Mouse (Mus musculus): ENCODE measurements around the gene Cfl2. TPM values are rescaled to one million over a fixed set of nuclear protein-coding genes. Genes with fewer than 3 reads are reported as not detected.
"Not testable (repeated sequence)": the region's sequence is repeated elsewhere in the genome, so short reads cannot be mapped to it uniquely, and the experiment has no call there.

Cfl2 gene
- polyA plus RNA-seq, 1 experiment from 2014 or later = 133 TPM

DNA sequence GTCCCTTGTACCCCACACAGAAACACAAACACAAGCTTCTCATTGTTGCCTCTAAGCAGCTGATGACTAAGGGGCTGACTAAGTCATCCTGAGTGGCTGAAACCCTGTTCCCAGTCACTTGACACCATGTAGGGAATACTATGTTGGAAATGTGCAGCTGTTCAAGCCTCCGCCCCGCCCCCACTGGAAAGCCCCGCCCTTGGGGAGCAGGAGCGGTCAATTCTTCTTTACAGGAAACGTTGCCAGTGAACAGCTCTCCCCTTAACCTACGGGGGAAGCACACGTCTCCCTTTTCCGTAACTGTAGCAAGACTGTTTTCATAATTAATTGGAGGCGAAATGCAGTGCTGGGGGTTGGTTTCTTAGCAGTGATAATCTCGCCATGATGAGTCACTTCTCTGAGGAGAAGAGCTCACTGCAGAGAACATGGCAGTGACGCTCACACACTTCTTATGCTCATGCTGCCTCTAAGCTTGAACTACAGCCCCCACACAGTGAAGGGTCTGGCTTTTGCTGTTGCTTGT is 27.7 kb downstream of the Cfl2 start:
- WGBS = 6% methylated on average over 11 of the region's 11 CpGs

GRCm38 (mm10) chr12:54833856-54834399 is 28.7 kb downstream of the Cfl2 start:
- Histone ChIP-seq H3K4me2 (replicated peaks; ENCODE audit: low read depth) (no peak overlapping the region), H3K4me1 (replicated peaks; ENCODE audit: control insufficient read depth, insufficient read depth, low read length) (0 out of 2 replicates have a peak, but pooled peaks cover 6% of the 10 kb centered on the region), H3K27ac (ENCODE audit: low read depth, low read length) (no peak overlapping the region), H3K36me3 (ENCODE audit: control insufficient read depth, insufficient read depth) (no peaks in the 10 kb centered on the region), H3K27me3 (replicated peaks; ENCODE audit: control insufficient read depth, insufficient read depth, low read length) (no peaks in the 10 kb centered on the region), H3K4me3 (ENCODE audit: low read depth, low read length) (no peak overlapping the region), H3K9me3 (ENCODE audit: control insufficient read depth) (no peaks in the 10 kb centered on the region), H3K9ac (ENCODE audit: low read depth, low read length) (no peak overlapping the region)
- no peak for TF ChIP-seq CTCF (IDR thresholded peaks at IDR 0.05; ENCODE audit: low read depth)
- 68% methylated on average over 9 of the region's 9 CpGs for WGBS
- ATAC-seq = no peak

More for the DNA sequence above, 27.7 kb downstream of the Cfl2 start:
- Histone ChIP-seq H3K9me3 (ENCODE audit: control insufficient read depth) (no peaks in the 10 kb centered on the region), H3K9ac (ENCODE audit: low read depth, low read length) (no peak overlapping the region), H3K36me3 (ENCODE audit: control insufficient read depth, insufficient read depth) (no peaks in the 10 kb centered on the region), H3K4me3 (ENCODE audit: low read depth, low read length) (peak overlapping the region; percentile 24), H3K27ac (ENCODE audit: low read depth, low read length) (no peak overlapping the region), H3K27me3 (replicated peaks; ENCODE audit: control insufficient read depth, insufficient read depth, low read length) (no peaks in the 10 kb centered on the region), H3K4me1 (replicated peaks; ENCODE audit: control insufficient read depth, insufficient read depth, low read length) (0 out of 2 replicates have a peak, but pooled peaks cover 6% of the 10 kb centered on the region), H3K4me2 (replicated peaks; ENCODE audit: low read depth) (peak overlapping the region; percentile 56)
- peak; percentile 71 for ATAC-seq
- no peak for TF ChIP-seq CTCF (IDR thresholded peaks at IDR 0.05; ENCODE audit: low read depth)

- 77% methylated on average over 1 of the region's 1 CpGs for WGBS
Measured at GRCm38 (mm10) chr12:54831927-54832326, 30.8 kb downstream of the Cfl2 start.

DNA sequence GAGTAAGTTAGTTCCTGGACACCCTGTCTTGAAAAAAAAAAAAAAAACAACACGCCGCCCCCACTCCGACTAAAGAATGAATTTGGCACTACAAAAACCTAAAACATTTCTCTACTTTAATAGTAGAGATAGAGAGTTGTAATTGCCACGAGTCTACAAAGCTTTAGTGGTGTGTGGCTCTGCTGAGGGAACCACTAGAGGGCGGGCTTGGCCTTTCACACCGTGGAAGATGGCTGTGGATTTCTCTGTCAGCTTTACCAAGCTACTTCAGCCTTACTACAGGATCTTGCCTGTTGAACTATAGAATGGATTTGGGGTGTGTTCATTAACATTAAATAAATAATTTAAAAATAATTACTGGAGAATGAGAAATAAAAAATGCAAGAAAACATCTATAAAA is 32.1 kb downstream of the Cfl2 start:
- Histone ChIP-seq H3K36me3 (ENCODE audit: control insufficient read depth, insufficient read depth) (no peaks in the 10 kb centered on the region), H3K9me3 (ENCODE audit: control insufficient read depth) (no peaks in the 10 kb centered on the region), H3K27ac (ENCODE audit: low read depth, low read length) (no peak overlapping the region), H3K27me3 (replicated peaks; ENCODE audit: control insufficient read depth, insufficient read depth, low read length) (no peaks in the 10 kb centered on the region), H3K4me2 (replicated peaks; ENCODE audit: low read depth) (no peak overlapping the region), H3K4me1 (replicated peaks; ENCODE audit: control insufficient read depth, insufficient read depth, low read length) (0 out of 2 replicates have a peak, but pooled peaks cover 5% of the 10 kb centered on the region), H3K9ac (ENCODE audit: low read depth, low read length) (no peak overlapping the region), H3K4me3 (ENCODE audit: low read depth, low read length) (no peak overlapping the region)
- TF ChIP-seq CTCF (IDR thresholded peaks at IDR 0.05; ENCODE audit: low read depth) = peak; percentile 95
- 14% methylated on average over 6 of the region's 6 CpGs for WGBS
- no peak for ATAC-seq

More at GRCm38 (mm10) chr12:54831927-54832326, 30.8 kb downstream of the Cfl2 start:
- ATAC-seq; H3K4me1 ChIP-seq (replicated peaks; ENCODE audit: control insufficient read depth, insufficient read depth, low read length); H3K4me3 ChIP-seq (ENCODE audit: low read depth, low read length); H3K36me3 ChIP-seq (ENCODE audit: control insufficient read depth, insufficient read depth); H3K4me2 ChIP-seq (replicated peaks; ENCODE audit: low read depth); H3K27ac ChIP-seq (ENCODE audit: low read depth, low read length); H3K9me3 ChIP-seq (ENCODE audit: control insufficient read depth); H3K27me3 ChIP-seq (replicated peaks; ENCODE audit: control insufficient read depth, insufficient read depth, low read length); H3K9ac ChIP-seq (ENCODE audit: low read depth, low read length): not testable (repeated sequence)

GRCm38 (mm10) chr12:54829876-54830275 is 32.8 kb downstream of the Cfl2 start:
- no peak overlapping the region for H3K4me2 ChIP-seq (replicated peaks; ENCODE audit: low read depth)
- no peak for TF ChIP-seq CTCF (IDR thresholded peaks at IDR 0.05; ENCODE audit: low read depth)
- H3K4me3 ChIP-seq (ENCODE audit: low read depth, low read length) = no peak overlapping the region
- ATAC-seq = no peak
- H3K36me3 ChIP-seq (ENCODE audit: control insufficient read depth, insufficient read depth) = no peaks in the 10 kb centered on the region
- no peak overlapping the region for H3K27ac ChIP-seq (ENCODE audit: low read depth, low read length)
- H3K9me3 ChIP-seq (ENCODE audit: control insufficient read depth) = no peaks in the 10 kb centered on the region
- H3K4me1 ChIP-seq (replicated peaks; ENCODE audit: control insufficient read depth, insufficient read depth, low read length) = no peaks in the 10 kb centered on the region
- no peaks in the 10 kb centered on the region for H3K27me3 ChIP-seq (replicated peaks; ENCODE audit: control insufficient read depth, insufficient read depth, low read length)
- 58% methylated on average over 5 of the region's 5 CpGs for WGBS
- H3K9ac ChIP-seq (ENCODE audit: low read depth, low read length) = no peak overlapping the region

DNA sequence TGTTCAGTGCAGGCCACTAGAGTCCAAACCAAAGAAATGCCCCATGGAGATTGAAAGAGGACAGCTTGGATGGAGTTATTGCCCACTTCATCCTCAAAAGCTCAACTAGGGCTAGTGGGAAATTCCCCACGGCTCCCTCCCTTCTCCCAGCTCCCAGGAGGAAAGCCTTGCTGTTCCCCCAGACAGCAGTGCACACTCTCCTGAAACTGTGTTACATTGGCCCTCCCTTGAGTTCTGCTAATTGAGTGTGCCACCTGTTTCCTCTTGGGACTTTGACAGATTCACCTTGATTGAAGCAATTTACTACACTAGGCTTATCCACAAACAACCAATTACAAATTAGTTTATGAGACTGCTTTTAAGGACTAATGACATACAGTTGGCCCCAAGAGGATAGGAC is 34.6 kb downstream of the Cfl2 start:
- Histone ChIP-seq H3K36me3 (ENCODE audit: control insufficient read depth, insufficient read depth) (no peaks in the 10 kb centered on the region), H3K27ac (ENCODE audit: low read depth, low read length) (no peak overlapping the region), H3K9me3 (ENCODE audit: control insufficient read depth) (no peaks in the 10 kb centered on the region), H3K4me3 (ENCODE audit: low read depth, low read length) (no peak overlapping the region), H3K9ac (ENCODE audit: low read depth, low read length) (no peak overlapping the region), H3K4me2 (replicated peaks; ENCODE audit: low read depth) (no peak overlapping the region), H3K27me3 (replicated peaks; ENCODE audit: control insufficient read depth, insufficient read depth, low read length) (no peaks in the 10 kb centered on the region), H3K4me1 (replicated peaks; ENCODE audit: control insufficient read depth, insufficient read depth, low read length) (no peaks in the 10 kb centered on the region; the same call in 1 of the 2 replicates)
- no peak for ATAC-seq
- WGBS = 80% methylated on average over 1 of the region's 1 CpGs
- TF ChIP-seq CTCF (IDR thresholded peaks at IDR 0.05; ENCODE audit: low read depth) = no peak
